Mouse (Mus musculus) brain, embryonic 14.5 days (tissue): Measurements from ENCODE around the gene Tmem208.

Source experiments
- CTCF ChIP-seq: fragments of 200-500 bp; IDR thresholded peaks from 2 replicates; pipeline ENCODE4 v1.5.1; 2012; ENCODE audit warnings: inconsistent platforms, mild to moderate bottlenecking, moderate library complexity, borderline replicate concordance; ENCODE audit not compliant: insufficient read depth, insufficient read length; ENCODE audit errors: extremely low read depth
- POLR2A ChIP-seq: fragments of 200-500 bp; IDR thresholded peaks from 2 replicates; pipeline ENCODE4 v1.6.1; 2012; ENCODE audit warnings: mild to moderate bottlenecking, inconsistent platforms, borderline replicate concordance; ENCODE audit not compliant: poor library complexity, insufficient read depth, insufficient read length, severe bottlenecking; ENCODE audit errors: extremely low read depth

GRCm38 (mm10) chr8:105288958-105289732, 37.0 kb upstream of the Tmem208 start:
- TF ChIP-seq CTCF = no peak
- peak; percentile 88 for TF ChIP-seq POLR2A
